Mouse (Mus musculus) kidney, postnatal 0 days (tissue): Measurements from ENCODE around the gene Ascl1. TPM values are rescaled to one million over a fixed set of nuclear protein-coding genes. Genes with fewer than 3 reads are reported as not detected.

Source experiments
- ATAC-seq: fragments of 200-750 bp; cut with Nextera tagmentation; replicated peaks from 2 replicates; pipeline ENCODE4 v1.8.0; 2017; ENCODE audit warnings: low read depth, moderate number of reproducible peaks, moderate TSS enrichment, moderate library complexity; ENCODE audit not compliant: low FRiP score
- DNase-seq: peaks from one replicate; pipeline ENCODE4 v3.0.0-alpha.2; 2016; ENCODE audit warnings: low spot score
- H3K27ac ChIP-seq: fragments of 300-500 bp; sonication (generic); 2 replicates; pipeline ENCODE4 v1.5.1; 2014; ENCODE audit warnings: mild to moderate bottlenecking
- H3K27me3 ChIP-seq: fragments of 300-500 bp; sonication (generic); 2 replicates; pipeline ENCODE4 v1.6.1; 2014; ENCODE audit warnings: low read length, mixed read lengths; ENCODE audit not compliant: insufficient read depth
- H3K36me3 ChIP-seq: fragments of 300-500 bp; sonication (generic); 2 replicates; pipeline ENCODE4 v1.6.1; 2014; ENCODE audit warnings: low read length, mixed read lengths; ENCODE audit not compliant: insufficient read depth
- H3K4me1 ChIP-seq: fragments of 300-500 bp; sonication (generic); replicated peaks from 2 replicates; pipeline ENCODE4 v1.6.1; 2014; ENCODE audit warnings: antibody characterized with exemption, low read length, mixed read lengths; ENCODE audit not compliant: insufficient read depth
- H3K4me2 ChIP-seq: fragments of 300-500 bp; sonication (generic); 2 replicates; pipeline ENCODE4 v1.6.1; 2014; ENCODE audit warnings: mild to moderate bottlenecking, low read length, moderate library complexity, mixed read lengths
- H3K4me3 ChIP-seq: fragments of 300-500 bp; sonication (generic); replicated peaks from 2 replicates; pipeline ENCODE4 v1.5.1; 2014; ENCODE audit warnings: low read depth, low read length
- H3K9ac ChIP-seq: fragments of 300-500 bp; sonication (generic); 2 replicates; pipeline ENCODE4 v1.6.1; 2014; ENCODE audit warnings: low read depth, low read length
- H3K9me3 ChIP-seq: fragments of 300-500 bp; sonication (generic); replicated peaks from 2 replicates; pipeline ENCODE4 v1.6.1; 2016; ENCODE audit warnings: low read length, inconsistent platforms, mixed read lengths
- CTCF ChIP-seq: IDR thresholded peaks from 2 replicates; pipeline ENCODE4 v1.5.1; 2016; ENCODE audit warnings: antibody characterized with exemption, low read depth, mild to moderate bottlenecking, moderate library complexity
- WGBS: fragments of 180-500 bp; shearing (Covaris S2); extraction: QIAGEN DNeasy Blood & Tissue Kit; methylation state at CpG from one replicate; pipeline ENCODE4 v1.1.7; 2014; 5-methylcytosine and 5-hydroxymethylcytosine counted together
- polyA plus RNA-seq: library from polyadenylated mRNA; unstranded; fragments of >200 nt; fragmentation: Nextera tagmentation; extraction: Ambion mirVana; gene quantifications from 2 replicates; pipeline ENCODE4 v1.2.1, GENCODE M21; 2015

The Ascl1 gene
- polyA plus RNA-seq, 1 experiment from 2014 or later = 0.30 TPM

DNA sequence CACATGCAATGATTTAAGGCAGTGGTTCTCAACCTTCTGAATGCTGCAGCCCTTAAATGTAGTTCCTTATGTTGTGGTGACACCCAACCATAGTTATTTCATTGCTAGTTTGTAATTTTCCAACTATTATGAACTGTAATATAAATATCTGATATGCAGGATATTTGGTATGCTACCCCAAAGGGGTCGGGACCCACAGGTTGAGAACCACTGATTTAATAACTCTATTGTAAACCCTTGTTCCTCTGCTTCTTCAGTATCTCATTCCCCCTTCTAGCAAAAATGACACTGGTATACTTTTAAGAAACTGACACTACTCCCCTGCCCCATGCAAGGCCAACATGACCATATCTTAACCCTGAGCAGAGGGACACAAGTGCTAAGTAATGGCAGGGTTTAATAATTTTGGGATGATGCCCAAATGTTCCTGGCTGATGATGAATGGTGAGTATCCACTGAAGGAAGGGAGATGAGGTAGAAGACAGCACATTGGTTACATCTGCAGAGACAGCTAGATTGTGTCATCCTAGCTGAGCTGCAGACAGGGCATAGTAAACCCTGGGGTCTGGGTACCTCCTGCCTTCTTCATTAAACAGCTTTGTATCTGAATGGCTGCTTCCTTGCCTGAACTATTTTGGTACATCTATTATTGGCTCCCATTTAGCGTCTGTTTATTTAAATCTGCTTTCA is 47.2 kb downstream of the Ascl1 start:
- H3K4me1 ChIP-seq = no peaks in the 10 kb centered on the region
- H3K36me3 ChIP-seq = no peaks in the 10 kb centered on the region
- no peak overlapping the region for H3K27ac ChIP-seq
- H3K9ac ChIP-seq = no peak overlapping the region
- DNase-seq = no peak
- H3K9me3 ChIP-seq = no peaks in the 10 kb centered on the region
- no peak overlapping the region for H3K4me3 ChIP-seq
- H3K27me3 ChIP-seq = no peaks in the 10 kb centered on the region
- H3K4me2 ChIP-seq = no peak overlapping the region
- WGBS = 68% methylated on average over 2 of the region's 2 CpGs
- ATAC-seq = no peak
- no peak for TF ChIP-seq CTCF

Other genes with a start within 250 kb of the Ascl1 start
- gene Pah, start 28.1 kb upstream of the Ascl1 start, polyA plus RNA-seq = 40.9 and 52.9 TPM in 2 replicates